Mouse (Mus musculus) stomach, embryonic 15.5 days (tissue): Measurements from ENCODE around the gene Pdzd2. TPM values are rescaled to one million over a fixed set of nuclear protein-coding genes. Genes with fewer than 3 reads are reported as not detected.
A peak's percentile ranks its signal among the peaks of the same experiment; 100 is the strongest.

Experiments used
- ATAC-seq: fragments of 200-750 bp; cut with Nextera tagmentation; 2 replicates; pipeline ENCODE4 v1.8.0; 2017; ENCODE audit warnings: low read depth, moderate number of reproducible peaks, moderate TSS enrichment; ENCODE audit not compliant: insufficient read depth, low FRiP score
- H3K27ac ChIP-seq: fragments of 300-500 bp; sonication (generic); 2 replicates; pipeline ENCODE4 v1.5.1; 2015; ENCODE audit warnings: mild to moderate bottlenecking, inconsistent platforms
- H3K27me3 ChIP-seq: fragments of 300-500 bp; sonication (generic); replicated peaks from 2 replicates; pipeline ENCODE4 v1.6.1; 2015; ENCODE audit warnings: inconsistent platforms
- H3K36me3 ChIP-seq: fragments of 300-500 bp; sonication (generic); 2 replicates; pipeline ENCODE4 v1.6.1; 2015; ENCODE audit warnings: inconsistent platforms
- H3K4me1 ChIP-seq: fragments of 300-500 bp; sonication (generic); 2 replicates; pipeline ENCODE4 v1.6.1; 2015; ENCODE audit warnings: inconsistent platforms
- H3K4me2 ChIP-seq: fragments of 300-500 bp; sonication (generic); 2 replicates; pipeline ENCODE4 v1.6.1; 2015; ENCODE audit warnings: mild to moderate bottlenecking, inconsistent platforms
- H3K4me3 ChIP-seq: fragments of 300-500 bp; sonication (generic); replicated peaks from 2 replicates; pipeline ENCODE4 v1.5.1; 2015; ENCODE audit warnings: inconsistent platforms
- H3K9ac ChIP-seq: fragments of 300-500 bp; sonication (generic); 2 replicates; pipeline ENCODE4 v1.6.1; 2015; ENCODE audit warnings: inconsistent platforms
- H3K9me3 ChIP-seq: fragments of 300-500 bp; sonication (generic); 2 replicates; pipeline ENCODE4 v1.6.1; 2016; ENCODE audit warnings: inconsistent platforms
- WGBS: fragments of 180-500 bp; shearing (Covaris S2); methylation state at CpG from one replicate; pipeline ENCODE4 v1.1.7; 2015; 5-methylcytosine and 5-hydroxymethylcytosine counted together
- polyA plus RNA-seq: library from polyadenylated mRNA; unstranded; fragments of >200 nt; fragmentation: Nextera tagmentation; extraction: Ambion mirVana; gene quantifications from 2 replicates; pipeline ENCODE4 v1.2.1, GENCODE M21; 2015

Pdzd2 gene
- polyA plus RNA-seq, 1 experiment from 2014 or later = 28.3 TPM

DNA sequence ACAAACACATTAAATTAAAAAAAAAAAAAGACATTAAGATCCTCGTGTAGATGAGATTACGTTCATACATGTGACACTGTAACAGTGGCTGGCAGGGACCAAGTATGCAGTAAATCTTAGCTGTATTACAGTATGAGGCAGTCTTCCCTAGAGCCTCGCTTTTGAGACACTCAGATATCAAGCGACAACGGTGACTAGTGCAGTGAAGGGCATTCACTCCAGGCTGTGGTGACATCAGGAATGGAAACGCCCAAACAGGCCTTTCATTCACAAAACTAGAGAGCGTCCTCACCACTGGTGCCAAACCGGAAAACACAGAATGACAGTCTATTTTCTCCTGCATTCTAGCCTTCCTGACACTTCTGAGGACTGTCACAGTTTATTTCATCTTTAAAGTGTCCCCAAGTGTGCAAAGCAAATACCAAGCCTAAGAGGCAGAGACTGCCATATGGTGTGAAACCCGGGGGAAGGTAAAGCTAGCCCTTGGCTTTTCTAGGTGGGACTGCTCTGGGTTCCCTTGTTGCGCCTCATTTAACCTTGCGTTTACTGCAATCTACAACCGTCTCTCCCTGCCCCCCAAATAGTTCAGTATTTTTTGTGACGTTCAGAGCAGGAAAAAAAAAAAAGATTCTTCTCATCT is 195.9 kb downstream of the Pdzd2 start:
- Histone ChIP-seq H3K9me3 (no peaks in the 10 kb centered on the region), H3K36me3 (no peaks in the 10 kb centered on the region), H3K9ac (no peak overlapping the region), H3K4me2 (no peak overlapping the region), H3K4me3 (no peak overlapping the region), H3K27me3 (no peaks in the 10 kb centered on the region), H3K27ac (no peak overlapping the region), H3K4me1 (peaks cover 19% of the 10 kb centered on the region; the same call in 1 of the 2 replicates)
- 81% methylated on average over 13 of the region's 13 CpGs for whole genome bisulfite sequencing
- no peak for ATAC-seq

DNA sequence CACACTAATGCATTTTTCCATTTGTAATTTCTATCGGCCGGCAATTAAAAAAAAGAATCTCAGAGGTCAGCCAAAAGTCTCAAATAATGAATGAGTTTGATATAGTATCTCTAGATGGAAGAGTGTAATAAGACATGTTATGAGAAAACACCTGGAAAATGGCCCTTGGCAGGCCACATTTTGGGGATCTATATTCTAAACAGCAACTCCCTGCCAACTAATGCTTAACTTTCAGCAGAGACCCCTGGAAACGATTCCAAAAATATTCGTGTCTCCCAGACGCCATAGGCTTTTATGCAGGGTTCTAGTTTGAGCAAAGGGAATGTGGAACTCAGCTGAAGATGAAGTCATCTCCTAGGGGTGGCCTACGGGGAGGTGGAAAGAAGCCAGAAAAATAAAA is 197.4 kb downstream of the Pdzd2 start:
- WGBS = 54% methylated on average over 6 of the region's 6 CpGs

DNA sequence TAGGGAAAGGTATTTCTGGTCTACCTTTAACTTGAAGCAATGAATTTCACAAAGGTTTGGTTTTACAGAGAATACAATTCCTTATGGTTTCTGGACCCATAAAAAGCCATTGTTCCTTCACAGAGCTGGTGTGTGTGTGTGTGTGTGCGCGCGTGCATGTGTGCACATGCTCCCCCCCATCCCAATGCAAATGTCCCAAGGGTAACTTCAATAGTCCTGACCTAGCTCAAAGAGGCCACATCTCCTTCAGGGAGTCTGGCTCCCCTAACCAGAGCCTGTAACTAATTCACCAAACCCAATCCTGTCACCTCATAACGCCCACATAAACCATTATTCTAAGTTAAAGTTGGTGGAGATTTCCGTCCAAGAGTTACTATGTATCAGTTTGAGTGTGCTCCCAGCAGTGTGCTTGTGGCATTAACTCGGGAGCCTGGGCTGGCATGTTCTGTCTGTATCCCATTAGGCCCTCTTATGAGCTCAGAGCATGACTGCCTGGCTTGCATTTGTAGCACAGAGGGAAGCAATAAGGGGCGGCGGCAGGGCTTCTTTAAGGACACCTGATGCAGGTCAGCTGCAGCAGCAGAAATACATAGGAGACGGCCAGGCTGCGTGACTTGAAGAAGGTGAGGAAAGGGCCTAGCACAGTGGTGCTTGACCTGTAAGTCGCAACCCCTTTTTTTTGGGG is 200.0 kb downstream of the Pdzd2 start:
- WGBS = 89% methylated on average over 11 of the region's 11 CpGs
- Histone ChIP-seq H3K4me3 (no peak overlapping the region), H3K9ac (no peak overlapping the region), H3K27me3 (no peaks in the 10 kb centered on the region), H3K4me2 (no peak overlapping the region), H3K27ac (no peak overlapping the region), H3K4me1 (no peaks in the 10 kb centered on the region), H3K9me3 (no peaks in the 10 kb centered on the region), H3K36me3 (no peaks in the 10 kb centered on the region)
- no peak for ATAC-seq

More for the DNA sequence above, 197.4 kb downstream of the Pdzd2 start:
- Histone ChIP-seq H3K9me3 (no peaks in the 10 kb centered on the region), H3K27ac (no peak overlapping the region), H3K4me3 (no peak overlapping the region), H3K4me1 (peaks cover 16% of the 10 kb centered on the region; the same call in 1 of the 2 replicates), H3K27me3 (no peaks in the 10 kb centered on the region), H3K9ac (no peak overlapping the region), H3K36me3 (no peaks in the 10 kb centered on the region), H3K4me2 (no peak overlapping the region)
- no peak for ATAC-seq

DNA sequence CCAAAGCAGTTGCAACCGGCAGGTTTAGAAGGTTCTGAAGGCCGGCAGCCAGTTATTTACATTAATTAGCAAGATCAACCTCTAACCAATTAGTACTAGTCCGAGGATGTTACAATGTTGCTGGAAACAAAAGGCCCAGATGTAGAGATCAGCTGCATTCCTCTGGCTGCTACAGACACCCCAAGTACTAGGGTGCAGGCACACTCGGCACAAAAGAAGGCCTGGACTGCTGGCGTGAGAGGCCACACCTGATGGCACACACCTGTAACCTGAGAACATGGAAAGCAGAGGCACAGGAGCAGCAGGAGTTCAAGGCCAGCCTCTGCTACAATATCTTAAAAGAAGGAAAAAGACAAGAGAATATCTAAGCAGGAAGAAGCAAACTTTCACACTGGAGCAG is 206.5 kb downstream of the Pdzd2 start:
- Histone ChIP-seq H3K9me3 (no peaks in the 10 kb centered on the region), H3K4me2 (no peak overlapping the region), H3K9ac (no peak overlapping the region), H3K4me1 (no peaks in the 10 kb centered on the region), H3K27me3 (no peaks in the 10 kb centered on the region), H3K27ac (no peak overlapping the region), H3K36me3 (no peaks in the 10 kb centered on the region), H3K4me3 (no peak overlapping the region)
- WGBS = 72% methylated on average over 5 of the region's 5 CpGs
- ATAC-seq = no peak

DNA sequence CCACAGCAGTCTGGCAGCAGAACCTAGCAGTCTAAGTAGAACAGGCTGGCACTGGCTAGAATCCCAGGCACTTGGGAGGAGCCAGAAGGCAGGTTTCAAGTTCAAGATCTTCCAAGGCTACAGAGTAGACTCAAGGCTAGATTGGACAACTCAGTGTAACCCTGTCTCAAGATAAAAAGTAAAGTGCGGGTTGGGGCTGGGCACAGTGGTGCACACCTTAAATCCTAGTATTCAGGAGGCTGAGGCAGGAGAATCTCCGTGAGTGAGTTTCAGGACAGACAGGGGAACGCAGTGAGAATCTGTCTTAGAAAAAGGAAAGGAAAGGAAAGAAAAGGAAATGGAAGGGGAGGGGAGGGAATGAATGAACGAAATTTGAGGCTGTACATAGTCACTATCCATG is 207.2 kb downstream of the Pdzd2 start:
- H3K9me3 ChIP-seq = no peaks in the 10 kb centered on the region
- no peak overlapping the region for H3K27ac ChIP-seq
- H3K4me3 ChIP-seq = no peak overlapping the region
- no peak for ATAC-seq
- no peak overlapping the region for H3K4me2 ChIP-seq
- no peak overlapping the region for H3K9ac ChIP-seq
- no peaks in the 10 kb centered on the region for H3K36me3 ChIP-seq
- H3K27me3 ChIP-seq = no peaks in the 10 kb centered on the region
- 91% methylated on average over 4 of the region's 4 CpGs for WGBS
- no peaks in the 10 kb centered on the region for H3K4me1 ChIP-seq

DNA sequence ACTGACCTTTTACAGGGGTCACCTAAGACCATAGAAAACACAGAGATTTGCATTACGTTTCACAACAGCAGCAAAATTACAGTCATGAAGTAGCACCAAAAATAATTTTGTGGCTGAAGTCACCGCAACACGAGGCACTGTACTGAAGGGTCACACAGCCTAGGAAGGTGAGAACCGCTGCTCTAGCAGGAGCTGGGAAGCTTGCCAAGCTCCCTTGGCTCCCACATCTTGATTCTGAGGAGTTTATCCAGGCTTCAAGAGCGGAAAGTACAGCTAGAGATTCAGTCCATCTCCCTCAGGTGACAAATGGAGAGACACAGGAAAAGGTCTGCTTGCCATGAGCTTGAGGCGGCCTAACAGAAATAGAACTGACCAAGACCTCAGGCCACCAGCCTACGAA is 216.9 kb downstream of the Pdzd2 start:
- H3K36me3 ChIP-seq = no peaks in the 10 kb centered on the region
- H3K27ac ChIP-seq = no peak overlapping the region
- no peak overlapping the region for H3K9ac ChIP-seq
- 57% methylated on average over 7 of the region's 7 CpGs for WGBS
- no peaks in the 10 kb centered on the region for H3K9me3 ChIP-seq
- no peak overlapping the region for H3K4me2 ChIP-seq
- peaks cover 7% of the 10 kb centered on the region; the same call in 1 of the 2 replicates for H3K4me1 ChIP-seq
- H3K4me3 ChIP-seq = no peak overlapping the region
- H3K27me3 ChIP-seq = no peaks in the 10 kb centered on the region
- no peak for ATAC-seq

DNA sequence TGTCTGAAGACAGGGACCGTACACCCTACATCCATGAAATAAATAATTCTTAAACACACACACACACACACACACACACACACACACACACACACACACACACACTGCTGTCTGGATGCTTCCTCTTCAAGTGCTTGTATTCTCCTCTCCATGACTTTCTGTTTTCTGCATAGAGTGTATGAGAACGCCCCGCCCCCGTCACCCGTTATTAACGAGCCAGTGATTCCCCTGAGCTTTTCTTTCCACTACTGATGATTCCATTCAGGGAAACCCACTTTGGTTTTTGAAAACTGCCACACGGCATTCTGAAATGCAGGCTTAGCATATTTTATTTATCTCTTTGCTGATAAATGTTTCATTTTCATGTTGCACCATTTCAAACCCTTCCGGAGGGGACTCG is 219.4 kb downstream of the Pdzd2 start:
- H3K27ac ChIP-seq = no peak overlapping the region
- H3K4me2 ChIP-seq = no peak overlapping the region
- no peaks in the 10 kb centered on the region for H3K9me3 ChIP-seq
- H3K4me1 ChIP-seq = peaks cover 10% of the 10 kb centered on the region; the same call in 1 of the 2 replicates
- no peak overlapping the region for H3K4me3 ChIP-seq
- no peak overlapping the region for H3K9ac ChIP-seq
- no peaks in the 10 kb centered on the region for H3K27me3 ChIP-seq
- no peaks in the 10 kb centered on the region for H3K36me3 ChIP-seq
- WGBS = 63% methylated on average over 9 of the region's 9 CpGs
- ATAC-seq = no peak

DNA sequence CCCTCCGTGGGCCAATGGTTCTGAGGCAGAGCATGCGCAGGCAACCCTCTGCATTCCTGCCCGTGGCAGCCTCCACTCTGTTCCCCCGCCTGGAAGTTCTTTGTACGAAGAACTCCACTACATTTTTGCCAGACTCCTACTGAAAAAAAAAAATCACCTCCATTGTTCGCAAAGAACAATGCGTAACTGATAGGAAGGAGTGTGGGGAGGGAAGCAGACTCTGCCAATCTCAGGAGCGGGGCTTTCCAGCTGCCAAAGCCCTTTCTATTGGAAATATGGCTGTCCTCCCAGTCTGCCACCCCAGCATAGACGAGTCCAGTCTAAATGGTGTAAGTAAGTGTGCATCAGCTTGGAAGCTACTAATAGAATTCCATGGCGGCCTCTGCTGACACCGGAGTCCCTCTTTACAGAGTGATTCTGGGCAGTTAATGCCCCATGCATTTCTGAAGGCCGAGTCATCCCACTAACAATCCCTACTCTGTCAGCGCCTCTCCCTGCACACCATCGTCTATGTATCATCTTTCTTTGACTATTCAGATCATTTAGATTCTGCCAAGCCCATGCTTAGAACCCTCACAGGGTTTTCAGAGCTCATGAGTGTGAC is 221.3 kb downstream of the Pdzd2 start:
- Histone ChIP-seq H3K36me3 (no peaks in the 10 kb centered on the region), H3K9ac (no peak overlapping the region), H3K27ac (0 out of 2 replicates have a peak overlapping the region, but pooled peaks have one; percentile 40), H3K9me3 (no peaks in the 10 kb centered on the region), H3K4me1 (peaks cover 10% of the 10 kb centered on the region; the same call in 1 of the 2 replicates), H3K4me2 (no peak overlapping the region), H3K27me3 (no peaks in the 10 kb centered on the region), H3K4me3 (no peak overlapping the region)
- 63% methylated on average over 14 of the region's 14 CpGs for WGBS
- no peak for ATAC-seq

DNA sequence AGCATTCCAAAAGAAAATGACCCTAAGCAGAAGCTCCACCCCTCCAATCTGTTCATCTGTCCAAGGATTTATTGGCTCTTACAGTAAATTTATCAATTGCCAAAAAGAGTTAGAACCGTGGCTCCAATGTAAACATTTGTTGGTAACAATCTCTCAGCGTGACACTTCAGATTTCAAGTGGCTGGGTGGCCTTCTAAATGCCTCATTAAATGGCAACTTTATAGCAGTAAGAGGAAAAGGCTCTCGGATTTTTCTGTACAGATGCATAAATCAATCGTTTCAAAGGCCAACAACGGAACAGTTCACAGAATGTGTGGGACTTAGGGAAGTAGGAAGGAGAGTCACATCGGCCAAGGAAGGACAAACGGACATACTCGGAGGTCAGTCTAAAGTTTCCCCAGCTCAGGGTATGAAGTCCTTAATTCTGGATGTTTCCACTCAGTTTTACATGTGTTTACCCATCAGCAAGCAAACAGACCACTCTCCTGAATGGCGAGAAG is 222.4 kb downstream of the Pdzd2 start:
- Histone ChIP-seq H3K9ac (no peak overlapping the region), H3K4me1 (peaks cover 10% of the 10 kb centered on the region; the same call in 1 of the 2 replicates), H3K4me3 (no peak overlapping the region), H3K4me2 (no peak overlapping the region), H3K27me3 (no peaks in the 10 kb centered on the region), H3K9me3 (no peaks in the 10 kb centered on the region), H3K27ac (no peak overlapping the region; the same call in 1 of the 2 replicates), H3K36me3 (no peaks in the 10 kb centered on the region)
- no peak for ATAC-seq
- WGBS = 32% methylated on average over 9 of the region's 9 CpGs

DNA sequence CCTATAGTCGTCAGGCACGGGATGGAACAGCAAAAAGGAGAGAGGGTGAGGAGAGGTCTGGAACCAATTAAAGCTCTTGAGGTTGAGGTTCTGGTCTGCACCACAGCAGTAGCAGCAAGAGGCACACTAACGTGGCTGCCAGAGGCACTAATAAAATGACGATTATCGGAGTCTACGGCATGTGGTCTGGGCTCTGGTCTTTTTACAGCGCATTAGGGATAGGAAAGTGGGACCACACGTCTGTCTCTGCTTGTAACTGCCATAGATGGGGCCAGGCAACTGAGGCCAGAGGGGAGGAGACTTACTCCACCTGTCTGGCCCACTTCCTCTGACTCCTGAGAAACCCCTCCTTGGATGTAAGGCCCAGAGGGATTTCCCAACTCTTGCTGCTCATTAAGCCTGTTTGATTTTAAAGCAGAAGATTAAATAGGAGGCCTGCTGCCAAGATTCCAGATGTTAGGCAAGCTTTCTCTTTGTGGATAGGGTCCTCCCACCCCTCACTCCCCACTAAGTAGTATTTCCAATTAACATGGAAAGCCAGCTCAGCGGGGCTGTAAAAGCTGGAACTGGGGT is 224.4 kb downstream of the Pdzd2 start:
- no peaks in the 10 kb centered on the region for H3K27me3 ChIP-seq
- no peaks in the 10 kb centered on the region for H3K36me3 ChIP-seq
- ATAC-seq = no peak; the same call in 1 of the 2 replicates
- H3K4me3 ChIP-seq = no peak overlapping the region
- 70% methylated on average over 9 of the region's 9 CpGs for WGBS
- H3K9me3 ChIP-seq = no peaks in the 10 kb centered on the region
- H3K4me1 ChIP-seq = peaks cover 10% of the 10 kb centered on the region; the same call in 1 of the 2 replicates
- H3K27ac ChIP-seq = no peak overlapping the region
- no peak overlapping the region for H3K4me2 ChIP-seq
- no peak overlapping the region for H3K9ac ChIP-seq

DNA sequence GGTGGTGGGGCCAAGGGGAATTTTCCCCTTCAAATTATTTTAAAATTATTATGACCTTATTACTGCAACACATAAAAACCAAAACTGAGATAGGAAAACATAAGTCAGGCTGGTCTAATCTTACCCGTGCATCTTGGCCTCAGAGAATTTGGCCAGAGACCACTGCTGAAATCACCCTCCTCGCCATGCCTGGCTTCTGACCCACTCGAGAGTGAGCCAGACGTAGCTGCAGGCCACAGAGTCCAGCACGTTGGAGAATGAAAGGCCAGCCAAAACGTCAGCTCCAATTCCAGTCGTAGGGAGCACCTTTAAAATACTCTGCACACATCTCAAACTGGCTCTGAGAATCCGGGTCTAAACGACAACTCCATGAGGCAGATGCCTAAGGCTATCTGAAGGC is 226.2 kb downstream of the Pdzd2 start:
- Histone ChIP-seq H3K4me2 (no peak overlapping the region), H3K27me3 (no peaks in the 10 kb centered on the region), H3K4me1 (peaks cover 8% of the 10 kb centered on the region; the same call in 1 of the 2 replicates), H3K9me3 (no peaks in the 10 kb centered on the region), H3K36me3 (no peaks in the 10 kb centered on the region), H3K27ac (no peak overlapping the region), H3K9ac (no peak overlapping the region), H3K4me3 (no peak overlapping the region)
- no peak for ATAC-seq
- WGBS = 73% methylated on average over 9 of the region's 9 CpGs
